Mouse (Mus musculus) kidney, adult 18-20 months (tissue): ENCODE results near the gene Arhgef19.

Experiments used
- DNase-seq: peaks from one replicate; pipeline ENCODE4 v3.0.0; 2021

The Arhgef19 gene

GRCm38 (mm10) chr4:141238492-141239387 is 559 bp upstream of the Arhgef19 start:
- no peak for DNase-seq

DNA sequence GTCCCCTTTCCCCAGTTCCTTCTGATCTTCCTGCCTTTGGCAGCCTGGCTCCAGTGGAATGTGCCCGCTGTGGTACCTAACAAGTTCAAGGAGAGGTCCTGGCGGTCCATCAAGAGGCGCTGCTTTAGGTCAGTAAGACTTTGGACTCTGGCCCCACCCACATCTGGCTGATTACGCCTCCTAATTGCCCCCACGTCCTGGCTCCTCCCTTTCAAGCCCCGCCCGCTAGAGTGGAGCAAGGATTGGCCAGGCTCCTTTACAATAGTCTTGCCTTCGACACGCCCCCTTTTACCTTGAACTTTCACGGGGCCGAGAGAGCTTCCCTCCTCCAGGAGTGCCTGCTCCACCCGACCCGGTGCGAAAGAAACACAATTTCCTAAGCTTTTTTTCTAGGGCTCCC is 1.3 kb downstream of the Arhgef19 start:
- DNase-seq, result peak; percentile 78

- DNase-seq, result no peak
These were observed 2.6 kb downstream of the Arhgef19 start for GRCm38 (mm10) chr4:141241861-141242260.

DNA sequence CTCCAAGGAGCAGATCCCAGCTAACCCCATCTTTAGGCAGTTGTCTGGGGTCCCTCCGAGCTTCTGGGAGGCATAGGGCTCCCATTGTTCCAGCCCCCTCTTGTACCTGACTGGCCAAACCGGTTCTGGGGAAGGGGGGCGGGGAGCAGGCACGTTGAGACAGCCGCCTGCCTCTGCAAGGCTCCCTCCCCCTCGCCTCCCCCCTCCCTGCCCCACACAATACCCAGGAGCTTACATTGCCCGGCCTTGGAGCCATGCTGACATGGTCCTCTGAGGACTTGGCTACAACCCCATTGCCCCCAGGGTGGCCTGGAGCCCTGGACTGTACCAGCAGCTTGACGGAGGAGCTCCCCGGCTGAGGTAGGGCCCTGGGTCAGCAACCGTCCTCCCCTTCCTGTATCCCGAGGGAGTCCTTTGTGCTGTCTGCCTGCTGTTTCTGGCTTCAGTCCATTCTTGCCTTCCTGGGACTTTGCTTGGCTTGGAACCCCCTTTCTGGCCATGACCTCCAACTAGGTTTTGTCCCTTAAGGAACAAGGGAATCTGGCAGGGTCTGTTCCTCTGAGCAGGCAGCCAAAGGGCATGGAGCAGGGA is 3.4 kb downstream of the Arhgef19 start:
- peak; percentile 50 for DNase-seq

GRCm38 (mm10) chr4:141243636-141244035 is 4.3 kb downstream of the Arhgef19 start:
- no peak for DNase-seq

- DNase-seq, result no peak
These were observed 5.1 kb downstream of the Arhgef19 start for GRCm38 (mm10) chr4:141244401-141244800.

DNA sequence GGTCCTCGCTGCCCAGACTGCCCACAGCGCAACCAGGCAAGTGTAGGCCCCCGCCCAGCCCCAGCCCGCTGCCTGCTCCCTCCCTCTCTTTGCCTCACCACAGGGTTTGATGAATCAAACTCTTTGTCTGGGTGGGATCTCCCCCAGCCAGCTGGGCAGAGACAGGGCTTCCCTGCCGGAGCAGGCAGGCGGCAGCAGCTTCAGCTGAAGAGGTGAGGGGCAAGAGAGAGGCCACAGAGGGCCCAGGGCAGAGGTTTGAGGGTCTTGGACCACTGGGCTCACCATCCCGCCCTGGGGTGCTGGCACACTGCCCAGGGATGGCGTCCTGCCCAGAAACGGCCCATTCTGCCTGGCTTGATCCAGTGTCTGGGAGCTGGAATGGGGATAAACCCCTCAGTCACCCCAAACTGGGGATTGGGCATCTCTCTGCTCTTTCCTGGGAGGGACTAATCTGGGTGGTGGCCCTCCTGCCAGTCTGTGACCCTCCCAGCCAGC is 5.7 kb downstream of the Arhgef19 start:
- DNase-seq, result peak; percentile 67

- no peak for DNase-seq
These were observed 7.0 kb downstream of the Arhgef19 start for GRCm38 (mm10) chr4:141246089-141246997.

GRCm38 (mm10) chr4:141246998-141247350 is 7.7 kb downstream of the Arhgef19 start:
- no peak for DNase-seq

GRCm38 (mm10) chr4:141247776-141248613 is 8.7 kb downstream of the Arhgef19 start:
- no peak for DNase-seq

DNA sequence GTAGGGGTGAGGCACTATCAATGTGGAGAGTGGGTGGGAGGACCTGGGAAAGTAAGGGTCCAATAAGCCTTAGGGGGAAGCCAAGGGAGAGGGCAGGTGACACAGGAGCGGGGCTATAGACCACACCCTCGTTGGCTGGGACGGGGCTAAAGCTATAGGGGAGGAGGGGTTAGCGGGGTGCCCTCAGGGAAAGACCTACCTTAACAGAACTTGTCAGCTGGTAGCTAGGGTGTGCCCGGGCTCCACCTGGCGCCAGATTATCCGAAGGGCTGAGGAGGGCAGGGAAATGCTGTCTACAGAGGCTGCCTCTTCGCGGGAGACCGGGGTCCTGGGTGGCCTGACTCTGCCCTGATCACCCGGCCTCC is 9.3 kb downstream of the Arhgef19 start:
- no peak for DNase-seq

GRCm38 (mm10) chr4:141249383-141249782 is 10.1 kb downstream of the Arhgef19 start:
- no peak for DNase-seq

- DNase-seq, result no peak
These were observed 11.8 kb downstream of the Arhgef19 start for GRCm38 (mm10) chr4:141251071-141251470.

DNA sequence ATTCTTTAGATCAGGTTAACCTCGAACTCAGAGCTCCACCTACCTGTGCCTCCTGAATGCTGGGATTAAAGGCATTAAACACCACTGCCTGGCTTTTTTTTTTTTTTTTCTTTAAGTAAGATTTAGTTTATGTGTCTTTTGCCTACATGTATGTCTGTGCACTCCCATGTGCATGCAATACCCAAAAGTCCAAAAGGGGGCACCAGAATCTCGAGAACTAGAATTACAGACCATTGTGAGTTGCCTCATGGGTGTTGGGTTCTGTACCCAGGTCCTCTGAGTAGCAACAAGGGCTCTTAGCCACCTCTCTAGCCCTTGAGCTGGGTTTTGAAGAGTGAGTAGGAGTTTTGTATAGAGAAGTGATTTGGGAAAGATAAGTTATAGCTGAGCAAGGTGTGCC is 13.3 kb downstream of the Arhgef19 start:
- DNase-seq, result no peak

- no peak for DNase-seq
These were observed 14.9 kb downstream of the Arhgef19 start for GRCm38 (mm10) chr4:141254234-141254633.

DNA sequence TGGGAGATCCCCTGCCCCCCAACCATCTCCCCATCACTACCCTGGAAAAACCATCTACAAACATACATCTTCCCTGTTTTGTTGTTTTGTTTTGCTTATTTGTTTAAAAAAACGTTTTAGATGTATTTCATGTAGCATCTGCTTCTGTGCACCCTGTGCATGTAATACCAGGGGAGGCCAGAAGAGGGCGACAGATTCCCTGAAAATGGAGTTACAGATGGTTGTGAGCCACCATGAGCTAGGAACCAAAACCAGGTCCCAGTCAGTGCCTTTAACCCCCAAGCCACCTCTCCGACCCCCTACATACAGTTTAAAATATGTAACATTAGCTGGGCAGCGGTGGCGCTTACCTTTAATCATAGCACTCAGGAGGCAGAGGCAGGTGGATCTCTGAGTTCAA is 18.1 kb downstream of the Arhgef19 start:
- no peak for DNase-seq

- DNase-seq, result no peak
These were observed 20.1 kb downstream of the Arhgef19 start for GRCm38 (mm10) chr4:141259413-141259812.

DNA sequence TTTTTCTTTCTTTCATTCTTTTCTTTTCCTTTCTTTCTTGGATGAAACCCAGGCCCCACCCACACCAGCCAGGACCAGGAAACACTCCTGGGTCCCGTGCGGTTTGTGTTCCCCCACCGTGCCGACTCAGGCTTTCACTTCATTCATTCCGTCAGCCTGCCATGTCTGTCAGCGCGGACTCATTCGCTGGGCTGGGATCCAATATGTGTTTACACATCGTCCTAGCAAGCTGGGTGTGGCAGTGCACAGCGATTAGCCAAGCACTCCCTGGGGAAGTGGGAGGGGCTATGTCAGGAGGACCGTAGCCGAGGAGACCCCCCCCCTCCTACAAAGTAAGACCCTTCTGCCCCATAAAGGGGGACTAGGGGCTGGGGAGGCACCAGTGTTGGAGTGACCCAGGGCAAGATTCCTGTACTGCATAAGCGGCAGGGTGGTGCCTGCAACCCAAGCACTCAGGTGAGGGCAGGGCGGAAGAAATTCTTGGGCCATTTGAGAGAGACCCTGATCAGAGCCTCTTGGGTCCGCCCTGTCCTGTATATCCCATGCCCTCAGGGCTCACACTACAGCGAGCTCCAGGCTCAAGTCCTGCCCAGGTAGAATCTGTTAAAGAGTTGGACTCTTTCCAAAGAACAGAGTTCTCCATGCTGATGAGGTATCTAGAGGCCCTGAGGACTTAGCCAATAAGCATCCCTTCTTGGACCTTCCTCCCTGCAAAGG is 20.9 kb downstream of the Arhgef19 start:
- no peak for DNase-seq

DNA sequence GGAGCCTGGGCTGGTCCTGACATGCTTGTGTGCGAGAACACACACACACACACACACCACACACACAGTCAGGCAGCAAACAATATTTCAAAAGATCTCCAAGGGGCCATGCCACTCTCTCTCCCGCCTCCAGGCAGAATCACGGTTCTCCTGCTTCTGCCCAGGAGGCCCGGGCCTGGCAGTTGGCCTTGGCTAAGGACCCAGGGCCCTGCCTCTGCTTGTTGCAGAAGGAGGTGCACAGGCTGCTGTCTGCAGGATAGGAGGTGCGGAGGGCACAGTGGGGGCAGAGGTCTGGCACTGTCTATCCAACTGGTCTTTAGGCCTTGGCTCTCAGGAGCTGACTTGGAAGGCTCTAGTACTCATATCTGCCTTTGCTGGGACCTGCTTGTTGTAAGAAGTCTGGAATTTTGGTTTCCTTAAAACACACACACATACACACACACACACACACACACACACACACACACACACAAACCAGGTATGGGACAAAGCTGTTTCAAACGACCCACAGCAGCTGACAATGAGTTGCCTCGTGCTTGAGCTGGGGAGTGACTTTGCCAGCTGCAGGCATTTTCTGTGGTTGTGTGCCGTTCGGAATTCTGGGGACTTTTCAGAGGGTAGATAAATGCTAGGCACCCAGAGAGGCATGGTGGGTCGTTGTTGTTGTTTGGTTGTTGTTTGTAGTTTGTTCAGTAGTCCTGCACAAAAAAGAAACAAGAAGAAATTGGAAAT is 23.8 kb downstream of the Arhgef19 start:
- no peak for DNase-seq

DNA sequence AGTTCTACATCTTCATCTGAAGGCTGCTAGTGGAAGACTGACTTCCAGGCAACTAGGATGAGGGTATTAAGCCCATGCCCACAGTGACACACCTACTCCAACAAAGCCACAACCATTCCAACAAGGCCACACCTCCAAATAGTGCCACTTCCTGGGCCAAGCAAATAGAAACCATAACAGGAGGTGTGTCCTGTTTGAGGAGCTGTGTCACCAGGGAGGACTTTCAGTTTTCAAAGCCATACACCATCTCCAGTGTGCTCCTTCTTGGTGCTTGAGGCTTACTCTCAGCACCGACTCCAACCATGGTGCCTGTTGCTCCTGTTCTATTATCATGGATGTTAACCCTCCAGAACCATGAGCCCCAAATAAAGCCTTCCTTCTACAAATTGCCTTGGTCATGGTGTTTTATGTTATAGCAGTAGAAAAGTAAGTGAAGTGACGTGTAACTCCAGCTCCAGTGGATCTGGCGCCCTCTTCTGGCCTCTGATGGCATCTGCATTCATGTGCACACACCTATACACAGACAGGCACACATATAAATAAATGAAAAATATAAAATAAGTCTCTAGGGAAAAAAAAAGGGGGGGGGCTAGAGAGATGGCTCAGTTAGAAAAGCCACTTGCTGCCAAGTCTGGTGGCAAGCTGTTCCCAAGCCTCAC is 26.8 kb downstream of the Arhgef19 start:
- DNase-seq, result no peak
